Mouse (Mus musculus) cerebral cortex, adult 2 months (tissue): ENCODE results near the gene Tnfsf9.

Experiments
- WGBS: fragments of 180-500 bp; shearing (Covaris S2); methylation state at CpG from one replicate; pipeline ENCODE4 v1.1.7; 2018; 5-methylcytosine and 5-hydroxymethylcytosine counted together

Gene Tnfsf9

GRCm38 (mm10) chr17:57134693-57135092 lies 29.6 kb downstream of the Tnfsf9 start:
- 92% methylated on average over 2 of the region's 2 CpGs for WGBS

- WGBS, result 84% methylated on average over 3 of the region's 3 CpGs
Measured at GRCm38 (mm10) chr17:57135635-57136034, 30.5 kb downstream of the Tnfsf9 start.

GRCm38 (mm10) chr17:57138676-57139075 lies 33.6 kb downstream of the Tnfsf9 start:
- WGBS, result 93% methylated on average over 4 of the region's 4 CpGs

- 94% methylated on average over 3 of the region's 3 CpGs for WGBS
Measured at GRCm38 (mm10) chr17:57139708-57140107, 34.6 kb downstream of the Tnfsf9 start.

- 87% methylated on average over 3 of the region's 3 CpGs for WGBS
Measured at GRCm38 (mm10) chr17:57143704-57144103, 38.6 kb downstream of the Tnfsf9 start.

GRCm38 (mm10) chr17:57145115-57145514 lies 40.0 kb downstream of the Tnfsf9 start:
- WGBS, result 77% methylated on average over 1 of the region's 1 CpGs

- WGBS, result 87% methylated on average over 4 of the region's 4 CpGs
Measured at GRCm38 (mm10) chr17:57148343-57148742, 43.2 kb downstream of the Tnfsf9 start.

GRCm38 (mm10) chr17:57148994-57149803 lies 44.1 kb downstream of the Tnfsf9 start, which contains the start of gene Cd70:
Cd70 (minus strand) TSS chr17:57149777.
- WGBS, result 18% methylated on average over 39 of the region's 39 CpGs

GRCm38 (mm10) chr17:57153006-57153405 lies 47.9 kb downstream of the Tnfsf9 start:
- WGBS, result 93% methylated on average over 6 of the region's 6 CpGs

GRCm38 (mm10) chr17:57153787-57154186 lies 48.7 kb downstream of the Tnfsf9 start:
- WGBS, result 84% methylated on average over 4 of the region's 4 CpGs
